Mouse (Mus musculus) embryonic facial prominence, embryonic 11.5 days (tissue): ENCODE results near the gene Sdhaf2. TPM values are rescaled to one million over a fixed set of nuclear protein-coding genes. Genes with fewer than 3 reads are reported as not detected.

Experiments
- polyA plus RNA-seq: library from polyadenylated mRNA; unstranded; fragments of >200 nt; fragmentation: Nextera tagmentation; extraction: Ambion mirVana; gene quantifications from 2 replicates; pipeline ENCODE4 v1.2.1, GENCODE M21; 2014

Sdhaf2 gene
- polyA plus RNA-seq, 1 experiment from 2014 or later, result 60.4 TPM

Other genes with a start within 250 kb of the Sdhaf2 start
- 0.98 and 1.3 TPM in 2 replicates for gene Dagla, start 221.3 kb downstream of the Sdhaf2 start, polyA plus RNA-seq
- gene Syt7, start 137.1 kb downstream of the Sdhaf2 start, polyA plus RNA-seq, result 2.2 and 2.7 TPM in 2 replicates
- gene Lrrc10b, start 68.7 kb downstream of the Sdhaf2 start, polyA plus RNA-seq, result 0.13 and 0.20 TPM in 2 replicates
- 0.32 TPM in 1 of 2 replicates, not detected in the other for gene Ppp1r32, start 43.2 kb downstream of the Sdhaf2 start, polyA plus RNA-seq
- 61.7 and 64.6 TPM in 2 replicates for gene Cpsf7, start 876 bp downstream of the Sdhaf2 start, polyA plus RNA-seq
- 65.2 and 69.0 TPM in 2 replicates for gene Tmem216, start 30.1 kb upstream of the Sdhaf2 start, polyA plus RNA-seq
- 13.7 and 13.8 TPM in 2 replicates for gene Cyb561a3, start 51.0 kb upstream of the Sdhaf2 start, polyA plus RNA-seq
- 48.8 and 49.3 TPM in 2 replicates for gene Tmem138, start 51.2 kb upstream of the Sdhaf2 start, polyA plus RNA-seq
- gene Ddb1, start 79.2 kb upstream of the Sdhaf2 start, polyA plus RNA-seq, result 400 and 408 TPM in 2 replicates
- gene Tkfc, start 79.5 kb upstream of the Sdhaf2 start, polyA plus RNA-seq, result 20.0 and 23.3 TPM in 2 replicates
- 0.73 and 0.96 TPM in 2 replicates for gene Vwce, start 108.1 kb upstream of the Sdhaf2 start, polyA plus RNA-seq
- not detected in 2 replicates for gene Pga5, start 151.9 kb upstream of the Sdhaf2 start, polyA plus RNA-seq
- gene Vps37c, start 162.6 kb upstream of the Sdhaf2 start, polyA plus RNA-seq, result 26.2 and 31.8 TPM in 2 replicates
- gene Cd5, start 212.9 kb upstream of the Sdhaf2 start, polyA plus RNA-seq, result 0.15 TPM in 1 of 2 replicates, not detected in the other